Mouse (Mus musculus) right cerebral cortex, postnatal 10 days (tissue): ENCODE data around the gene Spred2.
"Not testable (repeated sequence)": the region's sequence is repeated elsewhere in the genome, so short reads cannot be mapped to it uniquely, and the experiment has no call there.

Experiments used
- DNase-seq, 2 experiments: peaks; one replicate each; pipeline ENCODE4 v3.0.0; 2021; ENCODE audit warnings: low spot score in 2 of 2

The Spred2 gene

DNA sequence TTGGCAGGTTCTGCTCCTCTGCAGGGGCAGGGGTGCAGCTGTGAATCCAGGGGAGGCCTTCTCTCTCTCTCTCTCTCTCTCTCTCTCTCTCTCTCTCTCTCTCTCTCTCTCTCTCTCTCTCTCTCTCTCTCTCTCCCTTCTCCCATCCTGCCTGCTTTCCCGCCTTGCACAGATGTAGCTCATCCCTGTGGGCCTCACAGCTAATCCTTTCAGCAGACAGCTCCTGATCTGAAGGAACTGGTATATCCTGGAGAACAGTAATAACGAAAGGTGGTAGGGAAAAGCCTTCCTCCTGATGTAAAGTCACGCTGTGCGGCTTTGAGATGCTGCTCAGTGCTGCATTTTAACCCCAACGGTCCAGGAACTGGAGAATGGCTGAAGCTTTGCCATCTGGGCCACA lies 130.4 kb downstream of the Spred2 start:
- no peak for DNase-seq

DNA sequence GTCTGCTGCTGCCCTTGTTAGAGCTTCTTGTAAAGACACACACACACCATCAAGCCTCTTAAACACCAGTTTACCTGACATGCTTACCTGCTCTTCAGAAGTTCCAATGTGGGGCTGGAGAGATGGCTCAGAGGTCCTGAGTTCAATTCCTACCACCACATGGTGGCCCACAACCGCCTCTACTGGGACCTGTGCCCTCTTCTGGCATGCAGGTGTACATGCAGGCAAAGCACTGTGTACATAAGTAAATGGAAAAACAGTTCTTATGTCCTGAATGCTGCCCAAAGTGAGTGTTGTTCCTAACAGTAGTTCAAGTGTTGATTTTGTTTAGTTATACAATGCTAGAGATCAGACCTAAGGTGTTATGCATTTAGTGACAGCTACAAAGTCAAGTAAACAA lies 132.0 kb downstream of the Spred2 start:
- DNase-seq, result no peak

DNA sequence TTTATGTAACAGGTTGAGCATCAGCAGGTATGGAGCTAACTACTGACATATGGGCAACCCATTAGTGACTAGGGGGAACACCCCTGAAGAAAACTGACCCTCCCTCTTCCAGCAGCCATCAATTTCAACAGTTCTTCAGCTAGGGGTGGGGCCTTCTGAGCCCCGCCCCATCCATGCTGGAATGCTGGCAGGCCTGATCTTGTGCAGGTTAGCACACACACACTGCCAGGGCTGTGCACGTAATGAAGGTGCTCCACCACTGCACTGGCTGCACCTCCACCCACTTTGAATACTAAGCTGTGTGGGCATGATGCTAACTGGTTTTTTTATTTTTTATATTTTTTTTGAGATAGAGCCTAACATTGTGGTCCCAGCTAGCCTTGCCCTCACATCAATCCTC lies 133.3 kb downstream of the Spred2 start:
- DNase-seq, result no peak

DNA sequence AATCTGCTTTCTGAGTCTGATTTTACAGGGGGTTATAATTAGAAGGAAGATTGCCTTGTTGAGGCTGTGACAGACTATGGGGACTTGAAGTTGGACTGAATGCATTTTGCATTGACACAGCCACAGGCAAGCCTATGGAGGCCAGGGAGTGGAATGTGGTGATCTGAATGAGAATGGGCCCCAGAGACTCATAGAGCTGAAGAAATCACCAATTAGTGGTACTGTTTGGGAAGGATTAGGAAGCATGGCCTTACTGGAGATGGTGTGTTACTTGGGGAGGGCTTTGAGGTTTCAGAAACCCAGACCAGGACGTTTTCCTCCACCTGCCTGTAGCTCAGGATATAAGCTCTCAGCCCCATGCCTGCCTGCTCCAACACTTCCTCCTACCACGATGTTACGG lies 135.6 kb downstream of the Spred2 start:
- no peak for DNase-seq

DNA sequence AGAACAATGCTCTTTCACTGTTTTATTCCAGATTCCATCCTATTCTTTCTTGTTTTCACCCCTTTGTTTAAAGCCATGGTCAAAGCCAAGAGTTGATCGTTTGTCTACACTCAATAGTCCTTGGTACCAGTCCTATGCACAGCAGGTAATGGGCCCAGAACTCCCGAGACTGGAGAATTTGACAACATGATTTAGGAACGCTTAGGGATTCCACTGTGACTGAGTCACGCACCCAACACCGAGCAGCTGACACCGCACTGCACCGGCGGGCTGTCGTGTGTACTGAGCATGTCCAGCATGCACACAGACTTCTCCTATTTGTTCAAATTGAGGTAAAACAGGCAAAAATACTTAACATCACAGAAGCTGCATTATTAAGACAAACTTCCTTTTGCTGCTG lies 138.6 kb downstream of the Spred2 start:
- DNase-seq, result not testable (repeated sequence)

DNA sequence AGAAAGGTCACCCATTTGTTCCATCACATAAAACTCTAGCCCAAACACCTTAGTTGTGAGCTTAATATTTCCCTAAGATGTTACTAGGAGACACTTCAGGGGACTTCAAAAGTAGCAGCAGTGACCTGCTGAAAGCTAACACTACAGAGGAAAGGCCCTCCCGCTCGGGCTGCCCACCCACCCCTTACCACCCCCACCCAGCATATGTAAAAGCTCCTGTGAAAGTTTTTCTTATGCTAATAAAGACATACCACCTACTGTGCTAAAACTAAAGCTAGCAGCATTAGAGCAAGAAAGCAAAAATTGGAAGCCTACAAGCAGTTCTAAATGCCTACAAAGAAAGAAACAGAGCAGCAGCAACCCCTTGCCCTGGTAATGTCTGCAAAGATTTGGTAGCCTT lies 139.9 kb downstream of the Spred2 start:
- not testable (repeated sequence) for DNase-seq

DNA sequence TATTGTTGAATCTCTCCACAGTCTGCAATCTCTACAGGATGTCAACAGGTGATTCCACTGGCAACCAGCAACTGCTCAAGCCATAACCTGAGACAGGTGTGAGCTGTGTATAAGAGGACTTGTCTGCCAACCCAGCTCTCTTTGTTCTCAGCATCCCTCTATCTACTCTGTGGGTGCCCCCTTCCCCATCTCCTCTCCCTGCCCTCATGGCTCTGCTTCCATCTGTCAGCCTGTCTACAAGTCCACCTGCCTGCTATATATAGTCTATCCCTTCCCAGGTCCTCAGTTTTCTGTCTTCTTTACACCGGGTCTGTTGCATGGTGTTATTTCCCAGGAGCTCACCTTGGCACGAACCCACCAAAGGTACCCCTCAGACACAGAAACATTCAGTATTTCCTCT lies 140.8 kb downstream of the Spred2 start:
- DNase-seq, result no peak

DNA sequence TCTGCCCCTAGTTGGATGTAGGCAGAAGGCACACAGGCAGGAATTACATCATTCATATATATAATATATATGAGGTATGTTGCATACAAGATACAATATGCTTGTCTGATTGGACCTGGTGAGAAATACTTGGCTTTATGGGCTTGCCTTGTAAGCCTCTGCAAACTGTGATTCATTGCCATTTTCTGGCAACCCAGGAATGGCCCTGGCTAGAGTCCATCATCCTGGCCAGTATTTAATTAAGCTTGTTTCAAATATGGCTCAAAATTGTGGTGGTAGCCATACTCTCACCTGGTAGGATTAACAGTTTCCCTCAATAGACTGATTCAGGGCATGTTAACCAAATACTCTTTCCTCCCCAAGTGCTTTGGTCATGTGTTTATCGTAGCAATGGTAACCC lies 141.9 kb downstream of the Spred2 start:
- DNase-seq, result no peak

DNA sequence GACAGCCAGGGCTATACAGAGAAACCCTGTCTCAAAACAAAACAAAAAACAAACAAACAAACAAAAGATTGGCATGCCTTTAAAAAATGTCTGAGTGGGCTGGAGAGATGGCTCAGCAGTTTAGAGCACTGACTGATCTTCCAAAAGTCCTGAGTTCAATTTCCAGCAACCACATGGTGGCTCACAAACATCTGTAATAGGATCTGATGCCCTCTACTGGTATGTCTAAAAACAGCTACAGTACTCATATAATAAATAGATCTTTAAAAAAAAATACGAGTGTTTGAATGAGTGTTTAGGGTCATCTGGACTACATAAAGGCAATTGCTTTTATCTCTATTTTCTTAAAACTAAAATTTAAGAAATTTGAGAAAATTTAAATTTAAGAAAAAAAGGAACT lies 143.3 kb downstream of the Spred2 start:
- DNase-seq, result no peak

DNA sequence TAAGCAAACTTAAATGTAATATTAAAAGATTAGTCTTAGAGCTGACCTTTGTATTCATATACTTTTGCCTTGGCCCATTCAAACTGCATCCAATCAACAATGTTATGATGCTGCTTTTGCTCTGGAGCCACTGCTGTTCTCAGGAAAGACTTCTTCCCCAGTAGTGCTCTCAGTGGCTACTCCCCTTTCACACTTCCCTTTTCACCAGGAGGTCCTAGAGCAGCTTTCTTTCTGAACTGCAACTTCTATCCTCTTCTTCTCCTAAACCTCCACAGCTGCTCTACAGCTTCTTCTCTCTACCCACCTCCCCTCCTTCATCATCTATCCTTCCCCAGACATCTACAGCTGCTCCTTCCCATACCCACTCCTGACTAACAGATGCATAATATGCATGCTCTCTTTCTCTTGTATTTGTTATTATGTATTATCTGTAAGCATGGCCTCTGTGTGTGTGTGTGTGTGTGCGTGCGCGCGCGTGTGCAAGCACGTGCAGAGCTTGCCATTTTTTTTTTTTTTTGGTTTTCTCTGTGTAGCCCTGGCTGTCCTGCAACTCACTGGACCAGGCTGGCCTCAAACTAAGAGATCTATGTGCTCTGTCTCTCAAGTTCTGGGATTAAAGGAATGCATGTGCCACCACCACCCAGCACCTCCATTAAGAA lies 144.3 kb downstream of the Spred2 start:
- no peak for DNase-seq

DNA sequence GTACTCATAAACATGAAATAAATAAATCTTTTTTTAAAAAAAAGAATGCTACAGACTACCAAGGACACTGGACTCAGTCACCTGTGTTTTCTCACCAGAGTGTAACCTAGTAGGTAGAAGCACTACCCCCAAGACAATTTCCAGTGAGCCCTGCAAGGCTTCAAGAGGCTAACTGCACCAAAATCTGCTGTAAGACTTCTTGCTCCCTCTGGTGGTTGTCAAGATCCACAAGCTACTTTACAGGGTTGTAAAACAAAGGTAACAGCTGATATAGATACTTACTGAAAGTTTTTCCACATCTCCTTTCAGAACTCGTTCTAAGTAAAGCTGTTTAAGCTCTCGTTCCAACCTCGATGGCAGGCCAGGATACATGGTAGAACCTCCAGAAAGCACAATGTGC lies 148.0 kb downstream of the Spred2 start:
- peak; percentile 50 to 55 for DNase-seq

DNA sequence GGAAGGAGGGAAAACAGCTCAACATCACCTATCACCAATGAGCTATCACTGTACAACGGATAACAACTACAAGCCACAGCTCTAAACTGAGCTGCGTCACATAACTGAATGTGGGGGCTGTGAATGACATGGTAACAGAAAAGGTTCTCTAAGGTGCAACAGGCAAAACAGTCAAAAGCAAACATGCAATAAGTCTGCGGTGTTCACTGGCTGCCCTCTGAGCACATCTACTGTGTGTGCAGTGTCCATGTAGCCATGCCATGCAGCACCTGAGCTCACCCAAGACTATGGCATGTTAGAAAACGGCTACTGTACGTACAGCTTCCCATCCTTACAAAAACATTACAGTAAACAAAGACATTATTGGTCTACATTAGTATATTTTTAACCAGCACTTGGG lies 148.7 kb downstream of the Spred2 start:
- DNase-seq, result no peak
